Mouse (Mus musculus) E14TG2a.4 (cell line): ENCODE results near the gene Tmem42.

Experiments used
- CTCF ChIP-seq: conservative IDR thresholded peaks from 2 replicates; pipeline ENCODE4 v1.5.1; 2014; ENCODE audit warnings: low read length
- POU5F1 ChIP-seq: IDR thresholded peaks from 2 replicates; pipeline ENCODE4 v1.6.1; 2014; ENCODE audit warnings: low read length, borderline replicate concordance

DNA sequence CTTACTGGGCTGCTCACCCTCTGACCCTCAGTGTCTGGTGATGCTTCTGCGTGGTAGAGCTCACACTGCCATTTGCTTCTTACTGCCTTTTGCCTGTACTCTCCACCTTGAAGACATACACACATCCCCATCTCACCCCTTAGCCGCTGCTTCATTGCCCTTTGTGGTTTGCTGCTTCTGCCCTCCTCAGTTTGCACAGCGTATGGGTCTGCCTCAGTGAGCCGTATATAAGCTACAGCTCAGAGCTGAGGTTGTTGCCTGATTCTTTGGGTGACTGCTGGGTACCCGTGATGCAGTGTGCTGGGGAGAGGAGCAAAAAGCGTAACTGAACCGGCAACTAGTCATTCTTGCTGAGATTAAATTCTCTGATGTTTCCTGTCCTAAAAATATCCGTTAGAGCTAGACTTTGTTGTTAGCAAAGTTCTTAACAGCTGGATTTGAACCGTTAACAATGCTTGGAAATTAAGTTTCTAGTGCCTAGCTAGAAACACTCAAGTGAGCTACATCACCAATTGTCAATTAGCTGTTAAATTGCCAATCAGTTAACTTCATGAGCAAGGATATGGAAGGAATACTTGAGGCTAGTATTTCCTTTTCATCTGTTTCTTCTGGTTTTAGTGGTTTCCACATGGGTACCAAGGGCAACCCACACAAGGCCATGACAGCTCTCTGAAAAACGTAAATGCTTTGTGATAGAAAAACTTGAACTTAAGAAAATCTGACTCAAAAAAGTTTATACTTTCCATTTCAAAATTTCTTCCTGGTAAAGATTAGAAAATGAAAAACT is 22.5 kb upstream of the Tmem42 start:
- no peak for TF ChIP-seq CTCF
- no peak for TF ChIP-seq POU5F1
